Mouse (Mus musculus): ENCODE measurements around the gene Gnpat.

GRCm38 (mm10) chr8:124817361-124817760 is 45.5 kb upstream of the Gnpat start:
- TF ChIP-seq CTCF (conservative IDR thresholded peaks at IDR 0.05 in 1 of 2, IDR thresholded peaks at IDR 0.05 in 1 of 2; ENCODE audit: low read depth in 2 of 2, low read length in 2 of 2) (no peak), ZKSCAN1 (IDR thresholded peaks at IDR 0.05; ENCODE audit: borderline replicate concordance, low read depth, low read length) (no peak), USF2 (conservative IDR thresholded peaks at IDR 0.05; ENCODE audit: low read depth, low read length) (no peak), E2F4 (IDR thresholded peaks at IDR 0.05; ENCODE audit: insufficient replicate concordance, low read depth, low read length) (no peak), POLR2A (IDR thresholded peaks at IDR 0.05; ENCODE audit: low read depth, low read length) (no peak), NELFE (IDR thresholded peaks at IDR 0.05; ENCODE audit: low read depth, low read length) (no peak), MAFK (IDR thresholded peaks at IDR 0.05; ENCODE audit: insufficient replicate concordance, low read length) (no peak), MAX (IDR thresholded peaks at IDR 0.05; ENCODE audit: low read length) (no peak), JUN (IDR thresholded peaks at IDR 0.05; ENCODE audit: insufficient read depth, low read depth, low read length) (no peak), TCF12 (IDR thresholded peaks at IDR 0.05; ENCODE audit: low read depth, low read length) (no peak), ELF1 (IDR thresholded peaks at IDR 0.05; ENCODE audit: low read depth, low read length) (no peak), MEF2A (IDR thresholded peaks at IDR 0.05; ENCODE audit: borderline replicate concordance, low read depth, low read length) (no peak)

Measured in CH12.LX (cell line).